Mouse (Mus musculus): ENCODE results near the gene Nrd1. TPM values are rescaled to one million over a fixed set of nuclear protein-coding genes. Genes with fewer than 3 reads are reported as not detected.

Nrd1 gene
- polyA plus RNA-seq, 1 experiment, result 28.9 TPM

DNA sequence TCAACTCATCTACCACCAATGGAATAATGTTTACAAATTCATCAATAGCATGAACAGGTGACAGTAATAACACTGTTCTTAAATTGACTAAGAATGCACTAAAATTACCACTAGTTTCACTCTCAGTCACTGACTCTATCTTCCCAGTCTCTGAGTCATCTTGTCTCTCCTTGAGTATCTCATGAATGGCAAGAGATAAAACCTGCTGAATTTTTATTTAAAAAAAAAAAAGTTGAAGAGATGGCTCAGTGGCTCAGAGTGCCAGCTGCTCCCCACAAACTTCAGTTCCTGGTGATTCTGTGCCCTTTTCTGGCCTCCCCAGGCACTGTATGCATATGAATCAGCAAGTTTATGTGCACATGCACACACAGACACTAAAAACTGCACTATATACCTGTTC is 104.8 kb downstream of the Nrd1 start:
- TF ChIP-seq GATA1 (IDR thresholded peaks at IDR 0.05; ENCODE audit: low read length), result no peak

GRCm38 (mm10) chr4:109106034-109106433 is 105.6 kb downstream of the Nrd1 start:
- no peak for TF ChIP-seq GATA1 (IDR thresholded peaks at IDR 0.05; ENCODE audit: low read length)

DNA sequence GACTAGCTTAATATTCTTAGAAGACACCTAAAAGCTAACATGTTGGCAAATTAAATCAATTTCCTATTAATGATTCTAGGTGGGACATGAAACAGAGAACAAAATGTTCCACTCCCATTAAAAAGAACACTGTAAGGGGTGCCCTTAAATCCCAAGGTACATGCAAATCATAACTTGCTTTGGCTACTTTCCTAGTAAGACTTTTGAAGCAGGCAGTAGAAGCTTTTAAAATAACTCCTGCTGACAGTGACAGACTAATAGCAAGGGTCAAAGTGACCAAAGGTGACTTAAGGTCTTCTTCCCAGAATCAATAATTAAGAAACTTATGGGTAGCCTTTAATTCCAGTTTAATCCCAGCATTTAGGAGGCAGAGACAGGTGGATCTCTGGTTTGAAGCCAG is 106.1 kb downstream of the Nrd1 start:
- no peak for TF ChIP-seq GATA1 (IDR thresholded peaks at IDR 0.05; ENCODE audit: low read length)

DNA sequence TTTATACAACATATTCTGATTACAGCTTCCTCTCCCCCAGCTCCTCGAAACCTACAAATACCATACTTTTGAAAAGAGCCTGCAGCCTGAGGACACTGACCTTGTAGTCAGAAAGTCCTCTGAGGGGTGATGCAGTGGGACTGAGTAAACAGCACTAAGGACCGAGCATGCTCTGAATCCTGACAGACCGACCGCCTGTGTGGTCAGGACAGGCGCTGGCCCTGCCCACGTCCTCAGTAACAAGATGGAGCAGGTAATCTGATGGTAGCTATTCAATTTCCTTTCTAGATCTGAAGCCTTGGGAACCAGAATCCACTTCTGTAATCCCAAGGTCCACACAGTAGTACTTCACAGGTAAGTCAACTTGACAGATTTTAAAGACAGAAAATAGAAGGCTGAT is 108.6 kb downstream of the Nrd1 start:
- TF ChIP-seq GATA1 (IDR thresholded peaks at IDR 0.05; ENCODE audit: low read length), result no peak

GRCm38 (mm10) chr4:109109686-109110085 is 109.2 kb downstream of the Nrd1 start:
- no peak for TF ChIP-seq GATA1 (IDR thresholded peaks at IDR 0.05; ENCODE audit: low read length)

DNA sequence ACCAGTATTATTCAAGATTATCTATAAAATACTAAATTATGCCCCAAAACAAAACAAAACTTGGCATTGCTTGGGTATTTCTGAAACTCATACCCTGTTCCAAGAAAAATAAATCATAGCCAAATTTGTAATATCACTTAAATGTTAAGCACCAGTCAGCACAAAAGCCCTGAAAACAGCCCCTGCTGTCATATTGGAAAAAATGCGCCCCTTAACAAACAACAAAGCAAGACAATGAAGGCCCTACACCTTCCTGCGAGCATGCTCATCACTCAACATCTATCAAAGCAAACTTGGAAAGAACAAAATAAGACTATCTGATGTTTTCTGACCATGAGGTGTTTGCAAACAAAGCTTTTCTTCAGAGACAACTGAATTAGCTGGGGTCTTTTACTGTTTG is 110.5 kb downstream of the Nrd1 start:
- TF ChIP-seq GATA1 (IDR thresholded peaks at IDR 0.05; ENCODE audit: low read length), result no peak

Other genes with a start within 250 kb of the Nrd1 start
- not detected in 2 replicates for gene Zfyve9, start 219.9 kb upstream of the Nrd1 start, polyA plus RNA-seq (2012)
- 7.9 and 11.1 TPM in 2 replicates for gene Btf3l4, start 167.0 kb upstream of the Nrd1 start, polyA plus RNA-seq (2012)
- 3.3 and 4.9 TPM in 2 replicates for gene Txndc12, start 166.1 kb upstream of the Nrd1 start, polyA plus RNA-seq (2012)
- gene Kti12, start 152.9 kb upstream of the Nrd1 start, polyA plus RNA-seq (2012), result 95.2 and 134 TPM in 2 replicates
- 0.06 TPM in 1 of 2 replicates, not detected in the other for gene A730015C16Rik, start 152.0 kb upstream of the Nrd1 start, polyA plus RNA-seq (2012)
- not detected in 2 replicates for gene Rab3b, start 121.6 kb upstream of the Nrd1 start, polyA plus RNA-seq (2012)
- gene Osbpl9, start 201.6 kb downstream of the Nrd1 start, polyA plus RNA-seq (2012), result 3.4 and 5.4 TPM in 2 replicates
- gene Calr4, start 233.8 kb downstream of the Nrd1 start, polyA plus RNA-seq (2012), result 0.22 and 0.48 TPM in 2 replicates